Mouse (Mus musculus) ovary, postnatal 14 days (tissue): Measurements from ENCODE around the gene Rps19bp1.

ENCODE experiments used
- DNase-seq: peaks from one replicate; pipeline ENCODE4 v3.0.0; 2022; ENCODE audit warnings: low spot score

The Rps19bp1 gene

DNA sequence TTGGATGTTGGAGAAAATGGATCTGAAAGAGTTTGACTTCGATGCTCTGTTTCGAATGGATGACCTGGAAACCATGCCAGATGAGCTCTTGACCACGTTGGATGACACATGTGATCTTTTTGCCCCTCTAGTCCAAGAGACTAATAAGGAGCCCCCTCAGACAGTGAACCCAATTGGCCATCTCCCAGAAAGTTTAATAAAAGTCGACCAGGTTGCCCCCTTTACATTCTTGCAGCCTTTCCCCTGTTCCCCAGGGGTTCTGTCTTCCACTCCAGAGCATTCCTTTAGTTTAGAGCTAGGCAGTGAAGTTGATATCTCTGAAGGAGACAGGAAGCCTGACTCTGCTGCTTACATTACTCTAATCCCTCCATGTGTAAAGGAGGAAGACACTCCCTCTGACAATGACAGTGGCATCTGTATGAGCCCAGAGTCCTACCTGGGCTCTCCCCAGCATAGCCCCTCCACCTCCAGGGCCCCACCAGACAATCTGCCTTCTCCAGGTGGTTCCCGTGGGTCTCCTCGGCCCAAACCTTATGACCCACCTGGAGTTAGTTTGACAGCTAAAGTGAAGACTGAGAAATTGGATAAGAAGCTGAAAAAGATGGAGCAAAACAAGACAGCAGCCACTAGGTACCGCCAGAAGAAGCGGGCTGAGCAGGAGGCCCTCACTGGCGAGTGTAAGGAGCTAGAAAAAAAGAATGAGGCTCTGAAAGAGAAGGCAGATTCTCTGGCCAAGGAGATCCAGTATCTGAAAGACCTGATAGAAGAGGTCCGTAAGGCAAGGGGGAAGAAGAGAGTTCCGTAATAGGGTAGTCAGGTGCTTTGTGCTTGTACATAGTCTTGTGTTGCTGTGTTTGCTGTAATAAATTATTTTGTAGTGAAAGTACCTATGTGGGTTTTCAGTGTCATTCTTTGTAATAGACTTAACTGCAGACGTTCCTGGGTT lies 7.2 kb downstream of the Rps19bp1 start:
- no peak for DNase-seq

DNA sequence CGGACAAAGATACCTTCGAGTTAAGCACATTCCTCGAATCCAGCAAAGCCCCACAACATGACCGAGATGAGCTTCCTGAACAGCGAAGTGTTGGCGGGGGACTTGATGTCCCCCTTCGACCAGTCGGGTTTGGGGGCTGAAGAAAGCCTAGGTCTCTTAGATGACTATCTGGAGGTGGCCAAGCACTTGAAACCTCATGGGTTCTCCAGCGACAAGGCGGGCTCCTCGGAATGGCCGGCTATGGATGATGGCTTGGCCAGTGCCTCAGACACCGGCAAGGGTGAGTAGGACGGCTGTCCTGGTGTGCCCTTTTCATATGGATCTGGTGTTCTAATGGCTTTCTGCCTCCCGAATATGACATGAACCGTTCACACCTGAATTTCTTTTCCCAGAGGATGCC lies 7.9 kb downstream of the Rps19bp1 start:
- DNase-seq = no peak

DNA sequence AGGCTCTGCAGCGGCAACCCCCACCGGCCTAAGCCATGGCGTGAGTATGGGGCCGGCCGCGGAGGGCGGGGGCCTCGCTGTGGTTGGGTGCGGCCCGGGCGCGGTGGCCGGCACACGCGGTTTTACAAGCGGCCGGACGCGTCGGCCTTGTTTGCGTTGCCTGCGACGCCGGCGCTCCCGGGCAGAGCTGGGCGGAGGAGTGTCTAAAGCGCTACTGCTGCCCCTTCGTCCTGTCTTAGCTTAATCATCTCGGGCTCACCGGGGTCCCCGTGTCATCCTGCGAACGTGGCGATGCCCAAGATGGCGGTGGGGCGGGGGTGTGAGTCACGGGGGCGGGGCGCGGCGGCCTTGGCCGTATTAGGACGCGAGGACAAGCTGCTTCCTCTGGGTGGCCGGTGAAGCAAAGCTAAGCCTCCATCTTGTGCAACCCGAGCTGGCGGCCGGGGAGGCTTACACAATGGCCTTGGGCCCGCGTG lies 8.4 kb downstream of the Rps19bp1 start:
- DNase-seq = peak; percentile 65

DNA sequence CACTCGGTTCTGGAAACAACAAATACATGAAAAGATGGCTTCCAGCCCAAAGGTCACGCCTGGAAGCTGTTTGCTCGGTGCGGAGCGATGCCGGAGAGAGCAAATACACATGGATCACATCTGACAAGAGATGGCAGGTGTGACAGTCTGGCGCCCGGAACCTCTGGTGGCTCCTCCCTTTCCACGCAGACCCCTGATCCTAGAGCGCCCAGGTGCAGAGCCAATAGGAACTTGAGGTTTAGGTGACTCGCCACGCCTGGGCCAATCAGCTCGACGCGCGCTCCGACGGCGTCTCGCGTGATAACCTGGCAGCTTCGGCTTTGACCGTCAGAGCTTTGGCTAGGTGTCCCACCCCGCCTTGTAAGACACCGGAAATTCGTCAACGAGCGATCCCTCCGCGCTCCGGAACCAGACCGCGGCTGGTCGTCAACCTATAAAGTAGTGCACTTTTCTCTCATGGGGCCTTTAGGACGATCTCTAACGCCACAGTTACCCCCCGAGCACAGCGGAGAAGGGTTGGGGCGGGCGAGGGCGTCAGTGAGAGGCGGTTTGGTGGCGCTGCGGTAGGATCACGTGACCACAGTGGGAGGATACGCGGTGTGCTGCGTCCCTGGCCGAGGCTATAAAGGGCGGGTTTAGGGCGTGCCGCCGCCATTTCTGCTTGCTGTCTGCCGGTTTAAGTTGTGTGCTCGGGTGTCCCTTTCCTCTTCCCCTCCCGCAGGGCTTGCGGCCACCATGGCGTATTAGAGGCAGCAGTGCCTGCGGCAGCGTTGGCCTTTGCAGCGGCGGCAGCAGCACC lies 9.1 kb downstream of the Rps19bp1 start, which contains the start of gene Atf4:
Atf4 (plus strand) TSS at position 338 of the 799 bp plus-strand sequence.
- peak; percentile 94 for DNase-seq

GRCm38 (mm10) chr15:80254207-80254606 lies 9.9 kb downstream of the Rps19bp1 start:
- no peak for DNase-seq

GRCm38 (mm10) chr15:80253530-80253929 lies 10.6 kb downstream of the Rps19bp1 start:
- DNase-seq = no peak

- DNase-seq = no peak
Measured at GRCm38 (mm10) chr15:80250586-80250985, 13.5 kb downstream of the Rps19bp1 start.

GRCm38 (mm10) chr15:80249672-80250071 lies 14.4 kb downstream of the Rps19bp1 start:
- DNase-seq = no peak

GRCm38 (mm10) chr15:80248596-80248995 lies 15.5 kb downstream of the Rps19bp1 start:
- no peak for DNase-seq

DNA sequence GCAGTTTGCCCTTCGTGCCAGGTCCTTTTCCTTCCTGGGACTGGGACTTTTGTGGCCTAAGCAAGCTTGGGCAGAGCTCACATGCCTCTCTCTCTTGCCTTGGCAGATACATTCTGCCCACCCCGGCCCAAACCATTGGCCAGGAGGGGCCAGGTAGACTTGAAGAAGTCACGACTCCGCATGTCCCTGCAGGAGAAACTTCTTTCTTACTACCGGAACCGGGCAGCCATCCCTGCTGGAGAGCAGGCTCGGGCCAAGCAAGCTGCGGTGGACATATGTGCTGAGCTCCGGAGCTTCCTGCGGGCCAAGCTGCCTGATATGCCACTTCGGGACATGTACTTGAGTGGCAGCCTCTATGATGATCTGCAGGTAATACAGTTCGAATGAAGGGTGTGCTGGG lies 16.0 kb downstream of the Rps19bp1 start:
- no peak for DNase-seq

GRCm38 (mm10) chr15:80235535-80235934 lies 28.6 kb downstream of the Rps19bp1 start, which contains the start of gene AC140267.1:
AC140267.1 (plus strand) TSS chr15:80235835.
- no peak for DNase-seq

DNA sequence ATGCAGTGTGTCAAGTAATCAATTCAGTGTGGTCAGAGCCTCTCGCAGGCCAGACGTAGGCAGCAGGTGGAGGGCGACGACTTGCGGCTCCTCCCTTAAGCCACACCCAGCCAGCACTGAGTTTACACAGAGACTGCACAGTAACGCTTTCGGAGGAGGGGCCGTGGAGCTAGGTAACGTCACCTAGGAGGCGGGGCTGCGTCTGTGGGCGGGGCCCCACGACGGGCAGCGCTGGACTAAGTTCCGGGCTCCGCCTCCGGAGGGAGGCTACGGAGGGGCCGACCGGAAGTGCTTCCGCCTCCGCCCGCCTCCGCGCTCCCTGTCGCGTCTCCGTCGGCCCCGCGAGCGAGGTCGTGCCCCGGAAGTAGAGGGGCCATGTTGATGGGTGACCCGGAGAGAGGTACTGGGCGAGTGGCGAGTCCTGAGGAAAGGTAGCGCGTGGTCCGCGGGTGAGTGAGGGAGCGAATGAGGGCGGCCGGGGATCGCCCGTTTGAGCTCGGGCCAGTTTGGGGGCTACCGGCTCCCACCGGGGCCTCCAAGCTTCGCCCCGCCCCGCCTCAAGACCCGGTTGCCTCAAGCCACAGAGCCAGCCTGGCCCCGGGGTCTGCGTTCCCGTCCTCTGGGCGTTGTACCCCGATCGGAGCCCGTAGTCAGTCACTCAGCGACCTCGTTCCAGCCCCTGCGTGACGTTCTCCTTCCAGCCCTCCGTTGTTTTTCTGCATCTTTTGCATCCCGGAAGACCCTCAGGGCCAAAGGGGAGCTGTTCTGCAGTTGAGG lies 30.2 kb downstream of the Rps19bp1 start, which contains the start of gene Mief1:
Mief1 (plus strand) TSS at position 286 of the 777 bp plus-strand sequence.
- peak; percentile 99 for DNase-seq

DNA sequence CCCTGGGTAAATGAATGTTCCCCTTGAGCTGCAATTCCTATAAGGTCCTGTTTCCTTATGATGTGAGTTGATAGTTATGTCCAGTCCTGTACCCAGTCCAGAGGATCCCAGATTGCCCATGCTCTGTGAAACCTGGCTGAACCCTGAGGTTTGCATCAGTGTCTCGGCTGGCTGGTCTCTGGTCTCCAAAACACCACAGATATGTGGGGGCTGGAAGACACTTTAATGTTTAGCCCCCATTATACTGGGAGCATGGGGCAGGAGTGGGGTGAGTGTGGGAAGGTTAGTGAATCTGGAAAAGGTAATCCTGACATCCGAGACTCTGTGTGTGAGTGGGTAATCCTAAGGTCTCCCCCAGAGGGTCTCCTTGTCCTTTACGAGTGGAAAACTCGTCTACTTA lies 31.1 kb downstream of the Rps19bp1 start:
- DNase-seq = no peak

DNA sequence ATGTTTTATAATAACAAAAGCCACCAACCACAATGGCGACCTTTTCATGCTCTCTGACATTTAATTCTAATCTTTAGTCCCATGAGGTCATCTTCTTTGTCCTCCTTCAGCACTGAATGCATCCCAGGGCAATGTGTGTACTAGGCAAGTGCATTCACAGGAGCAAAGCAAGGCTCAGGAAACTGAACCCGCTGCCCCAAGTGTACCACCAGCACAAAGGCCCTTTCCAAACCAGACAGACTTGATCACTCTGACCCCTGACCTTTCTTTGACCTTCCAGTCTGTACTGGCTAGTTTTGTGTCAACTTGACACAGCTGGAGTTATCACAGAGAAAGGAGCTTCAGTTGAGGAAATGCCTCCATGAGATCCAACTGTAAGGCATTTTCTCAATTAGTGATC lies 31.8 kb downstream of the Rps19bp1 start:
- DNase-seq = no peak

- no peak for DNase-seq
Measured at GRCm38 (mm10) chr15:80228071-80228800, 35.9 kb downstream of the Rps19bp1 start.

DNA sequence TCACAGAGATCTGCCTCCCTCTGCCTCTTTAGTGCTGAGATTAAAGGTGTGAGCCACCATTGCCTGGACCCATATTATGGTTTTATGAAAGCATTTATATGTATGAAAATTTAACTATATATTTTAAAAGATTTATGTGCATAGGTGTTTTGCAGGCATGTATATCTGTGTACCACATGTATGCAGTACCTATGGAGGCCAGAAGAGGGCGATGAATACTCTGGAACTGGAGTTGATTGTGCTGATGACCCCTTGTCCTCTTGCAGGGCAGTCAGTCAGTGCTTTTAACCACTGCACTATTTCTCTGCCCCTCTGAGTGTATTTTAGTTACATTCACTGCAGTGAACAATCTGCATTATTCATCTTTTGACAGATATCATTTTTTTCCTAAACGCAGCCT lies 38.3 kb downstream of the Rps19bp1 start:
- DNase-seq = peak; percentile 45

DNA sequence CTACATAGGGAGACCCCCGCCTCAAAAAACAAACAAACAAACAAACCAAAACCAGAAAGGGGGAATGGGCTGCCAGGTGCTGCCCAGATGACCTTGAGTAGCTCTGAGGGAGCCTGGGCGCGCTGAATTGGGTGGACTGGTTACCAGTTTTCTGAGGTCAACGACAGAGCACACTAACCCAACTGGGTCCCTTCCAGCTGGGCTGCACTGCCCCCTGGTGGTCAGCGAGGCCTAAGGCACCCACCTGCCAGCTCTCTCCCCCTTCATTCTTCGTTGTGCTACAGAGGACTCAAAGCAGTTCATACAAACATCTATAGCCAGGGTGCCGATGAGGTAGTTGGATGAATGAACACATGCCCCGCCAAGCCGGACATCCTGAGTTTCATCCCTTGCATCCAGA lies 38.9 kb downstream of the Rps19bp1 start:
- DNase-seq = peak; percentile 81

GRCm38 (mm10) chr15:80223751-80224150 lies 40.4 kb downstream of the Rps19bp1 start:
- DNase-seq = no peak

DNA sequence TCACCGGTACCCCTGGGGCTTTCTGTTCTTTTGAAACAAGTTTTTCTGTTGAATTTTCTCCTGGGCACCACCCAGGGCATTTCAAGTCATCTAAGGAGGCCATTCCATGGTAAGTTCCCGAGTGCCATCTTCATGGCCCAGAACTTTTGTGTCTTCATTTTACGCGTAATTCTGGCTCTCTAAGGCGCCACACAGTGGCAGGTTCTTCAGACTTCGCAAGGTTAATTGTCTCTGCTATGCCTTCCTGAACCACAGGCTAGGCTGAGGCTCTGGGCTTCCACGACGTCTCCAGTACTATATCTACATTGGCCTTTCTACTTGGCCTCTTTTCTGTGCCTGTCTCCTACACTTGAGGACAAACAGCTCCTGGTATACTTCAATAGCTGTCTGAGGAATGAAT lies 43.1 kb downstream of the Rps19bp1 start:
- DNase-seq = no peak

GRCm38 (mm10) chr15:80219705-80220657 lies 44.1 kb downstream of the Rps19bp1 start:
- DNase-seq = no peak
